Mouse (Mus musculus): ENCODE results near the gene Enpp6. TPM values are rescaled to one million over a fixed set of nuclear protein-coding genes. Genes with fewer than 3 reads are reported as not detected.
A peak's percentile ranks its signal among the peaks of the same experiment; 100 is the strongest.
"Not testable (repeated sequence)": the region's sequence is repeated elsewhere in the genome, so short reads cannot be mapped to it uniquely, and the experiment has no call there.

Enpp6 gene
- total RNA-seq, 4 experiments from 2014 or later, result 5.7 to 10.9 (median 6.6) TPM

DNA sequence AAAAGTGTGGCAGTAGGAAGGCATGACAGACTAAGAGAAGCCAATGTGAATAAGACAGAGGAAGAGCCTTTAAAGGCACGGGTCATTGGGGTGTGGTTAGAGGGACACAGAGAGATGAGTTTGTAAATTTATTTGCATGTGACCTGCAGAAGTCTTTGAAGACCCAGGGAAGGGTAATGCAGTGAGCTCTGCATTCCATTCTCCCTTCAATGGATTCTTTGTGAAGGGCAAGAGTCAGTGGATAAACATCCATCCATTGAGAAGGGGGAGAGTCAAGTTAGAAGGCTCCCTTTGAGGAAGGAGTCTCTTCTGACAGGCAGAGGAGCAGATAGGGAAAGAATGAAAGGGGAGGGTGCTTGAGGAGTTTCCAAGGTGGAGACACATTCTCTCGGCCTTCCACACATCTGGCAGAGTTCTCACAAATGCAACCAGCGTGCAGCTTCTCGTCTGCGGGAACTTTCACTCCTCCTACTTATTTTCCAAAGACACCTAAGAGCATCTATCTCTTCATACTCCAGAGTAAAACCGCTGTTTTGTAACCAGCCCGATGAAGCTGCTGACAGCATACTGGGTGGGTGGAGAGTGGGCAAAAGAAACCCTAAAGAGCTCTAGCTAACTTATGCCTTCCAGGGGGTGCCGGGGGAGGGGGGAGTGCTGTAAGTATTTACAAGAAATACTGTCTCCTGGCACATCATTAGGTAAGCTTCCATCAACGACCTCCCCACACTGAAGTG lies 9.4 kb downstream of the Enpp6 start:
- DNase-seq (ENCODE audit: low spot score in 2 of 2), result no peak

DNA sequence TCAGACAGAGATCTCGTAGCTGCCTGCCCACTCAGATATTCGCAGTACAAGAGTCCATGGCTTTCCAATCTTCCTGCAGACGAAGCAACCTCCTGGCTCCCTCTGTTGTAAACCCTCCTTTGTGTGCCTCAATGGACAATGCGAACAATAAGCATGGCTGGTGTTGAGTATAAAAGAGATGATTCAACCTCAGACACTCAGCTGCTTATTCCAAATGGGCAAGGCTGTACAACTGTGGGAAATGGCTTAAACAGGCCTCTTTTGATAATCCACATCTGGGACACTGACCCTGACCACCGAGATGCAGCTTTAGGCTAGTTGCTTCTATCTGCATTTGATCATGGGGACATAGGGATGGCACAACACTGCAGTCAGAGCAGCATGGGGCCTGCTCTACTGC lies 19.0 kb downstream of the Enpp6 start:
- DNase-seq (ENCODE audit: low spot score in 2 of 2), result peak; percentile 20 to 35

DNA sequence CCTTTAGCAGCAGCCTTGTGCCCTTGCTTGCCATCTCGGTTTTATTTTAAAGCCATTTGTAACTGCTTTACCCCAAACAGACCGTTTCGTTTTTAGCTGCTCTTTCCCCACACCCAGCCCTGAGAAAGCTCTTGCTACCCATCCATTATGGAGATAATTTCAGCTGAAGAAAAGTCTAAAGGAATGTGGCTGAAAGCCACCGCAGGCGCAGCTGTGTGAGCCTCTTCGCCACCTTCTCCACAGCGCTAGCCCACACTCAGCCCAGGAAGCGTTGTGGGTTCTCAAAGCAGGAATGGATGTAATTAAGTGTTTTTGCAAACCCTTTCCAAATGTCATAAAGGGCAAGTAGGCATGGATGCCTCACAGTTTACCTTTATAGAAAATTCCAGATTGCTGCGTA lies 20.1 kb downstream of the Enpp6 start:
- DNase-seq (ENCODE audit: low spot score in 2 of 2), result no peak

GRCm38 (mm10) chr8:47008220-47008773 lies 21.6 kb downstream of the Enpp6 start:
- DNase-seq (ENCODE audit: low spot score in 2 of 2), result no peak

GRCm38 (mm10) chr8:47016268-47016946 lies 29.7 kb downstream of the Enpp6 start:
- DNase-seq (ENCODE audit: low spot score in 2 of 2), result peak; percentile 65 to 83

- DNase-seq (ENCODE audit: low spot score in 2 of 2), result no peak
Observed at GRCm38 (mm10) chr8:47021135-47021555, 34.5 kb downstream of the Enpp6 start.

- no peak for DNase-seq (ENCODE audit: low spot score in 2 of 2)
Observed at GRCm38 (mm10) chr8:47024612-47025011, 37.9 kb downstream of the Enpp6 start.

- no peak for DNase-seq (ENCODE audit: low spot score in 2 of 2)
Observed at GRCm38 (mm10) chr8:47026841-47027490, 40.3 kb downstream of the Enpp6 start.

DNA sequence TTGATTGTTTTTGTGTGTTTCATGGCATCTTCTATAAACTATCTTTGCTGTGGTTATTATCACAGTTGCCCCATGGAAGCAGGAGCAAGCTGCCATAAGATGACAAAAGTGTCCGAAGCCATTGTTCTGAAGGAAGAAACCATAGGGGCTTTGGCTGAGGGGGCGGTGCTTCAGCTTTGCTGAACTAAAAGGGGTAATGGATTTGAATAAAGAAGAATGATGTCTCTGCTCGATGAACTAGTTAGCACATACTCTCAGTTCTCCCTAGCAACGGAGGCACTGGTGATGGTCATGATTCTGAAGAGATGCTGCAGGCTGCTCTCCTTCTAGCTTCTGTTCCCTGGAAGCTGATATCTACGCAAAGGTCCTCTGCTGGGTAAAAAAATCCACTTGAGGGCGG lies 41.8 kb downstream of the Enpp6 start:
- DNase-seq (ENCODE audit: low spot score in 2 of 2), result no peak

GRCm38 (mm10) chr8:47030321-47030720 lies 43.6 kb downstream of the Enpp6 start:
- no peak for DNase-seq (ENCODE audit: low spot score in 2 of 2)

DNA sequence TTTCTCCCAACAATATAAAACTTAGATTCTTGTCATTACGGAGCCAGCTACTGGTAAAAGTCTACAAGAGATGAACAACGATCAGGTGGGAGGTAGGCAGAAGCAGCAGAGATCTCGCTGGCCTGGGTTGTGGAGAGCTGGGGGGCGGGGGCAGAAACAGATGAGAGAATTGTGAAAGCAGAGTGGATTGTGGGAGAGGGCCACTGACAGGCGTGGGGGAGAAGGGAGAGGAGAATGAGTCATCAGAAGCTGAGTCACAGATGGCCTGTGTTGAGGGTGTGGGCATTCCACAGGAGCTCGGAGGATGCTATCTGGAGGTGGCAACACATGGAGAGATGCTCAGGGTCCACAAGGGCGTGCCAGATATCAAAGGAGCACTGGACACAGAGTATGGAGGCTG lies 45.4 kb downstream of the Enpp6 start:
- peak; percentile 35 to 48 for DNase-seq (ENCODE audit: low spot score in 2 of 2)

DNA sequence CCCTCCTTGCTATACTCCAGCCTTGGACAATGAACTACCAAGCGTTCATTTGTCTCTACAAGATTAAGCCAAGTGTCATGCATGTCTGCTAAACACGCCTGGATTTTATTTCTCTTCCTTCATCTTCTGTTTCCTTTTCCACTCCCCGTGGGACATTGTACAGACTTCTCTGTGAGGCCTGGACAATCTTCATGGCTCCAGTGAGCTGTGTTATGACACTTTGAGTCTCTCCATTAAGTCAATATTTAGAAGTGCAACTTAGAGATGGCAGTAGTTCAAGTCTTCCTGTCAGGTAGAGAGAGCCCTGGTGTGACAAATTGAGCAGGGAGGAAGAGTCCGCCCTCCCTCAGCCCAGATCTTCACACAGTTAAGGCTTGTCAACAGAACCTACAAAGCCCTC lies 47.3 kb downstream of the Enpp6 start:
- no peak for DNase-seq (ENCODE audit: low spot score in 2 of 2)

DNA sequence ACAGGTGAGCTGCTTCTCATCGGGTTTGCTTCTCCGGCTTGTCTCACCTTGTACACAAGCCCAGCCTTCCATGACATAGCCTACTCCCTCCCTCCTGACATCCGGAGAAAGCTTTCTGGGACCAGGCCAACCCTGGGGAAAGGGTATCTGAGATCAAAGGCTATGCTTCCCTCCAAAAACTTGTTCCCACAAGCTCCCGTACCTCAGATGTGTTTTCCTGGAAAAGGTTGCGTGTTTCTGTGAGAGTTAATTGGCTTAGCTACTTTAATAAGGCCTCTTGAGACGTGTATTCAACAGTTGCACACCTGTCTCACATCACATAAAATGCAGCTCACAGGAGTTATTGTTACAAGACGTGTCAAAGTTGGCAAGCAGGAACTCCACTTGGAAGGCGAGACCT lies 49.8 kb downstream of the Enpp6 start:
- DNase-seq (ENCODE audit: low spot score in 2 of 2), result no peak

DNA sequence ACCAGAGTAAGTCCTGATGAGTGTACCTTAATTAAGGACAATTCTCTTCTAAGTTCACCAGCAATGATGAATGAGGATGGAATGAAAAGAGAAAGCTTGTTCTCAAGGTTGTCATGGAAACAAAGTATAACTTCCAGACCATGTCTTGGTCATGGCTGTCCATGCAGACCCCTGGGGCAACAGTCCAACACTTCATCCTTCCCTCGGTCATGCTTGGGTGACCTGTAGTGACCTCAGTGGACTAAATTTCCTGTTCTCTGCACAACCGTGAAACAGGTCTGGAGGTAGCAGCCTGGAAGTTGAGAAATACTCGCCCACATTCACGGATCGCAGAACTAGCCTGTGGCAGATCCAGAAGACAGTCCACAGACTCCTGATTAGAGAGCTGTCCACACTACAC lies 50.7 kb downstream of the Enpp6 start:
- DNase-seq (ENCODE audit: low spot score in 2 of 2), result no peak

DNA sequence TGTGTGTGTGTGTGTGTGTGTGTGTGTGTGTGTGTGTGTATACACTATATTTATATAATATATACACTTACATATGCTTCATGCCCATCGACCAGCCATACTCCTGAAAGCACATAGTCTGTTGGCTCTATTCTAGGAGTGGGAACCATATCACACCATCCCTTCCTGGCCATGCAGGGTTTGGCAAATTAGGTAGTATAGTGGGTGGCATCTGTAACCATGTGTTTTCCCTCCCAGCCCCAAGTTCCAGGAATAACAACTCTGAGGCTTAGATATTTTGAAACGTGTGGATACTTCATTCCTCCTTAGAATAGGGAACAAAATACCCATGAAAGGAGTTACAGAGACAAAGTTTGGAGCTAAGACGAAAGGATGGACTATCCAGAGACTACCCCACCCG lies 53.5 kb downstream of the Enpp6 start:
- not testable (repeated sequence) for DNase-seq (ENCODE audit: low spot score in 2 of 2)

- DNase-seq (ENCODE audit: low spot score in 2 of 2), result no peak
Observed at GRCm38 (mm10) chr8:47046340-47046739, 59.7 kb downstream of the Enpp6 start.

- DNase-seq (ENCODE audit: low spot score in 2 of 2), result no peak
Observed at GRCm38 (mm10) chr8:47047146-47047545, 60.5 kb downstream of the Enpp6 start.

DNA sequence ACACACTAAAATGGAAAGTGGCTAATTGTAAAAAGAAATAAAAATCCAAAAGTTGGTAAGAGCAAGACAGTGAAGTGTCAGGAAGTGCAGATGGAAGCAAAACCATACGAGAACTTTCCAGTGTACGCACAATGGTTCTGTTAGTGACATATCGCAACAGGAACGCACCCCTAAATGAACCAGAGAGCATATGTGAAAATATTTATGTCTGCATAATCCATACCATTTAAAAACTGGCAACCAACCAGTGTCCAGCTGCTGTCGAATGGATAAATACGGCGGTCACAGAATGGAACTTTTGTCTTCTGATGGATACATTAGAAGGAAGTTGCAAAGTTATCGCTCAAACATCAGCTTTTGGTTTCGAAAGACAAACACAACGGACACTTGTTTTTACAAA lies 61.9 kb downstream of the Enpp6 start:
- DNase-seq (ENCODE audit: low spot score in 2 of 2), result no peak

DNA sequence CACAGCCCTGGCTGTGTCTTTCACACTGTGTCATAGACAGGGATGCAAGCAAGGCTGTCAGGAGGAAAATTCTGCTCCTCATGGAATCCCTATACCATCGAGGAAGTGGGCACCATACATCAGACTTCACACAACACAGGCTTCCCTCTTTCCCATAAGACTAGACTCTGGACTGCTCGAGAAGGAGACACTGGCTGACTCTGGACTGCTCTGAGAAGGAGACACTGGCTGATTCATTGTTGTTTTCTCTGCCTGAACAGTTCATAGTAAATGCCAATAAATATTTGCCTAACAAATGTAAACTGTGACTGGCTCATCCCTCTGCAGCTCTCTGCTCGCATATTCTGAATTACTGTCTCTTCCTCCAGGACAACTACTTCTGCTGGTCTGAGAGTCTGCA lies 66.0 kb downstream of the Enpp6 start:
- no peak for DNase-seq (ENCODE audit: low spot score in 2 of 2)

DNA sequence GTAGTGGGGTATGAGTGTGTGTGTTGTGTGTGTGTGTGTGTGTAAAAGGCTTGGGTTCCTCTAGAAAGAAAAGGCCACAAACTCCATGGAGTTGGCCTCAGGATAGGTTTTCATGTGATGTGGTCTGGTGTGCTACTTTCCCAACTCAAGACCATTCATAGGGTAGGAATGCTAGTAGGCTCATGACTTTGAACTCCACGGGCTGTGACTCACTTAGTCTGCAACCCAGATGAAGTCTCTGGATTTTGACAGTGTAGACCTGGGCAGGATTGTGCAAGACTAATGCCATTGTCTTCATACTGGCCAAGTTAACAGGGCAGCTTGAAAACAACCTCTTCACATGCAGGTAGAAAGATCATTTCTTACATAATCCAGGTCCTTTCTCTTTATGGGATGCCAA lies 69.4 kb downstream of the Enpp6 start:
- no peak for DNase-seq (ENCODE audit: low spot score in 2 of 2)

- no peak for DNase-seq (ENCODE audit: low spot score in 2 of 2)
Observed at GRCm38 (mm10) chr8:47058526-47058925, 71.8 kb downstream of the Enpp6 start.

DNA sequence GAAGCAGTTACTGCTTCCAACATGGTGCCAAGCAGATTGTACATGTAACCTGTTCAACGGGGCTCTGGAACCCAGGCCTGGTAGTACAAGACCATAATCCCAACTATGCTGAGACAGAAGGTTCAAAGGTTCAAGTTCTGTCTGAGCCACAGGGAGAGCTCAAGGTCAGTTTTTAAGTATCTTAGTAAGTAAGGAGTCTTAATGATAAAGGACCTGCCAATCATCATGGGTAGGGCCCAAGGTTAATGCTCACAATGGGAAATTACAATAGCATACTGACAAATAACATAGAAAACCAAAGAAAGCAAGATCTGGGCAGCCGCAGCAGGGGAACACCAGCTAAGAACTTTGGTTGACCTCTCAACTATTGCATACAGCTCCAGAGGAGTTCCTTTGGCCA lies 72.3 kb downstream of the Enpp6 start:
- no peak for DNase-seq (ENCODE audit: low spot score in 2 of 2)

Data from layer of hippocampus, adult 8-10 months (tissue).